Mouse (Mus musculus) intestine, embryonic 16.5 days (tissue): ENCODE measurements around the gene Msrb1. TPM values are rescaled to one million over a fixed set of nuclear protein-coding genes. Genes with fewer than 3 reads are reported as not detected.

Source experiments
- ATAC-seq: fragments of 200-750 bp; cut with Nextera tagmentation; 2 replicates; pipeline ENCODE4 v1.8.0; 2017; ENCODE audit warnings: moderate TSS enrichment, moderate library complexity
- H3K27ac ChIP-seq: fragments of 300-500 bp; sonication (generic); 2 replicates; pipeline ENCODE4 v1.5.1; 2014; ENCODE audit warnings: mild to moderate bottlenecking, low read length
- H3K27me3 ChIP-seq: fragments of 300-500 bp; sonication (generic); replicated peaks from 2 replicates; pipeline ENCODE4 v1.6.1; 2014; ENCODE audit warnings: low read length, control low read depth, mixed read lengths; ENCODE audit not compliant: control insufficient read depth, insufficient read depth
- H3K36me3 ChIP-seq: fragments of 300-500 bp; sonication (generic); 2 replicates; pipeline ENCODE4 v1.6.1; 2014; ENCODE audit warnings: low read length, control low read depth; ENCODE audit not compliant: control insufficient read depth, insufficient read depth
- H3K4me1 ChIP-seq: fragments of 300-500 bp; sonication (generic); 2 replicates; pipeline ENCODE4 v1.6.1; 2014; ENCODE audit warnings: low read length, control low read depth, mixed read lengths; ENCODE audit not compliant: control insufficient read depth, insufficient read depth
- H3K4me2 ChIP-seq: fragments of 300-500 bp; sonication (generic); 2 replicates; pipeline ENCODE4 v1.6.1; 2014; ENCODE audit warnings: low read depth, low read length, control low read depth
- H3K4me3 ChIP-seq: fragments of 300-500 bp; sonication (generic); 2 replicates; pipeline ENCODE4 v1.5.1; 2014; ENCODE audit warnings: mild to moderate bottlenecking, low read length
- H3K9ac ChIP-seq: fragments of 300-500 bp; sonication (generic); 2 replicates; pipeline ENCODE4 v1.6.1; 2014; ENCODE audit warnings: low read depth, low read length
- H3K9me3 ChIP-seq: fragments of 300-500 bp; sonication (generic); 2 replicates; pipeline ENCODE4 v1.6.1; 2016; ENCODE audit warnings: low read length, control low read depth; ENCODE audit not compliant: control insufficient read depth
- WGBS: fragments of 180-500 bp; shearing (Covaris S2); extraction: QIAGEN DNeasy Blood & Tissue Kit; methylation state at CpG from one replicate; pipeline ENCODE4 v1.1.7; 2014; 5-methylcytosine and 5-hydroxymethylcytosine counted together
- polyA plus RNA-seq: library from polyadenylated mRNA; unstranded; fragments of >200 nt; fragmentation: Nextera tagmentation; extraction: Ambion mirVana; gene quantifications from 2 replicates; pipeline ENCODE4 v1.2.1, GENCODE M21; 2015

The Msrb1 gene
- polyA plus RNA-seq, 1 experiment from 2014 or later: 28.8 TPM

- Histone ChIP-seq H3K27me3 (no peaks in the 10 kb centered on the region), H3K9me3 (no peaks in the 10 kb centered on the region), H3K4me1 (peaks cover 18% of the 10 kb centered on the region), H3K27ac (no peak overlapping the region), H3K36me3 (no peaks in the 10 kb centered on the region), H3K4me3 (peak overlapping the region; percentile 71), H3K4me2 (peak overlapping the region; percentile 91), H3K9ac (peak overlapping the region; percentile 81)
- no peak for ATAC-seq
- WGBS: 29% methylated on average over 8 of the region's 8 CpGs
These were observed 831 bp downstream of the Msrb1 start for GRCm38 (mm10) chr17:24737135-24737810.

DNA sequence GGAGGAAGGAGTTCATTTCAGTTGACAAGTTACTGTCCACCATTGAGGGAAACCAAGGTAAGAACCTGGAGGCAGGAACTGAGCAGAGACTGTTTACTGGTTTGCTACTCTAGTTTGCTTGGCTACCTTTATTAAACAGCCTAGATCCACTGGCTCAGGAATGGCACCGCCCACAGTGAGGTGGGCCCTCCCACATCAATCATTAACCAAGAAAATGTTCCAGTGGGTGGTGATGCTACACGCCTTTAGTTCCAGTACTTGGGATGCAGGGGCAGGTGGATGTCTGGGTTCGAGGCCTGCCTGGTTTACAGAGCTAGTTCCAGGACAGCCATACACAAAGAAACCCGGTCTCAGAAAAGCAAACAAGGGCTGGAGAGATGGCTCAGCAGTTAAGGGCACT is 1.8 kb downstream of the Msrb1 start:
- H3K4me3 ChIP-seq: no peak overlapping the region; the same call in 1 of the 2 replicates
- no peaks in the 10 kb centered on the region for H3K36me3 ChIP-seq
- no peak overlapping the region for H3K27ac ChIP-seq
- H3K9ac ChIP-seq: no peak overlapping the region
- no peaks in the 10 kb centered on the region for H3K27me3 ChIP-seq
- no peaks in the 10 kb centered on the region for H3K9me3 ChIP-seq
- ATAC-seq: no peak
- peaks cover 18% of the 10 kb centered on the region for H3K4me1 ChIP-seq
- WGBS: 73% methylated on average over 4 of the region's 4 CpGs
- no peak overlapping the region for H3K4me2 ChIP-seq

DNA sequence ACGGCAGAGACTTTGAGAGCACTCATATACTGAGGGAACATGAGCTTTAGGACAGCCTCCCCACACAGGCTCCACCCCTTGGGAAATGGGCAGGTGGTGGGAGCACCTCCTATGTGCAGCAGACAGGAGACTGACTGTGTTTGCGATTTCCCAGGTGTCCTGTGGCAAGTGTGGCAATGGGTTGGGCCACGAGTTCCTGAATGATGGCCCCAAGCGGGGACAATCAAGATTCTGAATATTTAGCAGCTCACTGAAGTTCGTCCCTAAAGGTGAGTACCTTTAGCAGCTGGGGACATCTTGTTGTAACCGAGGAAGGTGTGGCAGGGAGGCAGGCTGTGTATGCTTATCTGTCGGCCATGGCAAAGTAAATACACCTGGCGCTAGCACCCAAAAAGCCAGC is 3.5 kb downstream of the Msrb1 start:
- 0 out of 2 replicates have a peak overlapping the region, but pooled peaks have one; percentile 8 for H3K27ac ChIP-seq
- WGBS: 64% methylated on average over 8 of the region's 8 CpGs
- H3K9me3 ChIP-seq: no peaks in the 10 kb centered on the region
- H3K4me2 ChIP-seq: no peak overlapping the region
- H3K4me1 ChIP-seq: peaks cover 18% of the 10 kb centered on the region
- H3K27me3 ChIP-seq: no peaks in the 10 kb centered on the region
- no peaks in the 10 kb centered on the region for H3K36me3 ChIP-seq
- no peak overlapping the region for H3K4me3 ChIP-seq
- no peak for ATAC-seq
- H3K9ac ChIP-seq: no peak overlapping the region

DNA sequence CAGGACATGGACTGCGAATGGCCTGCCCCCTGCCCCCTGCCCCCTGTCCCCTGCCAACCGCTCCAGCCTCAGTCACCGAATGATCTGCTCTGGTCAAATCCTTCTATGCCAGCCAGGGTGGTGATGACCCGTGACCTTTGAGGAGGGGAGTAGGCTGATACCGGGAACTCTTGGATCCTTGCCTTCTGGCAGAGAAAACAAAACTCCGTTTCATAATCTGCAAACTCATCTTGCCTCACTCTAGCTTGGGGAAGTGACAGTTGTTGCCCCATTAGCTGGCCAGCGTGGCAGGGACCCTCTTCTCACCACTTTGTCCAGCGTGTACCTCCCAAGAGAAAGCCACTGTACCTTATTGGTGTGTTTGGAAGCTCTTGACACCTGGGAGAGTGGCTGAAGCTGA is 5.9 kb downstream of the Msrb1 start:
- no peak overlapping the region for H3K4me2 ChIP-seq
- H3K27ac ChIP-seq: no peak overlapping the region
- H3K36me3 ChIP-seq: no peaks in the 10 kb centered on the region
- no peaks in the 10 kb centered on the region for H3K27me3 ChIP-seq
- H3K4me3 ChIP-seq: no peak overlapping the region
- H3K4me1 ChIP-seq: peaks cover 14% of the 10 kb centered on the region
- H3K9me3 ChIP-seq: no peaks in the 10 kb centered on the region
- no peak for ATAC-seq
- WGBS: 81% methylated on average over 8 of the region's 8 CpGs
- H3K9ac ChIP-seq: no peak overlapping the region

GRCm38 (mm10) chr17:24743896-24744295 is 7.5 kb downstream of the Msrb1 start:
- ATAC-seq: no peak
- Histone ChIP-seq H3K36me3 (no peaks in the 10 kb centered on the region), H3K9me3 (no peaks in the 10 kb centered on the region), H3K27ac (no peak overlapping the region), H3K4me1 (peaks cover 6% of the 10 kb centered on the region; the same call in 1 of the 2 replicates), H3K27me3 (no peaks in the 10 kb centered on the region), H3K9ac (no peak overlapping the region), H3K4me3 (no peak overlapping the region), H3K4me2 (no peak overlapping the region)
- WGBS: 76% methylated on average over 5 of the region's 5 CpGs

DNA sequence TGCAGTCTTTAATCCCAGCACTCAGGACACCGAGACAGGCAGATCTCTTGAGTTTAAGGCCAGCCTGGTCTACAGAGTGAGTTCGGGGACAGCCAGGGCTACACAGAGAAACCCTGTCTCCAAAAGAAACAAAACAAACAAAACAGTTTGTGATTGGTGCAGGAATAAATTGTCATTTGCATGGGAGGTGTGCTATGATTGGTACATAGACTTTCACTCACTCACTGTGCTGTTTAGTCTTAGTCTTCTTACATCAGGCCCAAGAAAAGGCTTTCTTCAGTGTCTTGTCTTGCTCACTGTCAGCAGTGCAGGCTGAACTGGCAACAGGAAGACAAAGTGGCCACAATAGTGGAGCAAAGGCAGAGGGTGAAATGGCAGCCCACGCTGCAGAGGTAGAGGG is 7.9 kb downstream of the Msrb1 start:
- no peaks in the 10 kb centered on the region for H3K36me3 ChIP-seq
- 77% methylated on average over 3 of the region's 3 CpGs for WGBS

GRCm38 (mm10) chr17:24745526-24746497 is 9.4 kb downstream of the Msrb1 start:
- 22% methylated on average over 7 of the region's 7 CpGs for WGBS
- ATAC-seq: peak; percentile 73
- Histone ChIP-seq H3K27me3 (peaks cover 9% of the 10 kb centered on the region; the same call in 1 of the 2 replicates), H3K27ac (no peak overlapping the region), H3K9me3 (no peaks in the 10 kb centered on the region), H3K4me1 (peaks cover 6% of the 10 kb centered on the region; the same call in 1 of the 2 replicates), H3K4me3 (no peak overlapping the region), H3K9ac (no peak overlapping the region), H3K36me3 (no peaks in the 10 kb centered on the region), H3K4me2 (no peak overlapping the region)

More for the DNA sequence above, 7.9 kb downstream of the Msrb1 start:
- peaks cover 6% of the 10 kb centered on the region; the same call in 1 of the 2 replicates for H3K4me1 ChIP-seq
- ATAC-seq: no peak
- H3K4me3 ChIP-seq: no peak overlapping the region
- H3K27me3 ChIP-seq: no peaks in the 10 kb centered on the region
- no peak overlapping the region for H3K9ac ChIP-seq
- no peaks in the 10 kb centered on the region for H3K9me3 ChIP-seq
- H3K4me2 ChIP-seq: no peak overlapping the region
- H3K27ac ChIP-seq: no peak overlapping the region

GRCm38 (mm10) chr17:24746986-24747385 is 10.5 kb downstream of the Msrb1 start:
- Histone ChIP-seq H3K27me3 (peaks cover 18% of the 10 kb centered on the region), H3K4me3 (no peak overlapping the region), H3K4me2 (no peak overlapping the region), H3K9ac (no peak overlapping the region), H3K9me3 (no peaks in the 10 kb centered on the region), H3K27ac (no peak overlapping the region), H3K36me3 (no peaks in the 10 kb centered on the region), H3K4me1 (peaks cover 6% of the 10 kb centered on the region; the same call in 1 of the 2 replicates)
- WGBS: 43% methylated on average over 4 of the region's 4 CpGs
- no peak for ATAC-seq

DNA sequence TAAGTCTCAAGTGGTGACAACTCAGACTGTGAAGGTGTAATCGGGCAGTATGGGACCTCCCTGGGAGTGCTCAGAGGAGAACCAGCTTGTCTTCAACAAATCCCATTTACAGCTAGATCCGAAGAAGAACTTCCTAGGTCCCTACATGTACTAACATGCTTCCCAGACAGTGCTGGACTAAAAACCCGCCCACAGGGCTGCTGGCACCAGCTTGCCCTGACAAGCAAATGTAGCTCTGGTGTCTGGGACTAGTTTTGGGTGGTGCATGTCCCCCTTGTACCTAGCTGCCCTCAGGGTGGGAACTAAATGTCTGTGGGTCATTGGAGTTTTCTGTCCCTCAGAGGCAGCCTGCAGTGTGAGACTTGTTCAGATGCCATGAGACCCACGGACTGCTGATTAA is 15.1 kb downstream of the Msrb1 start:
- H3K4me2 ChIP-seq: no peak overlapping the region
- H3K27me3 ChIP-seq: peaks cover 49% of the 10 kb centered on the region
- H3K27ac ChIP-seq: no peak overlapping the region
- no peak overlapping the region for H3K9ac ChIP-seq
- no peak for ATAC-seq
- H3K4me3 ChIP-seq: no peak overlapping the region
- no peaks in the 10 kb centered on the region for H3K9me3 ChIP-seq
- peaks cover 16% of the 10 kb centered on the region; the same call in 1 of the 2 replicates for H3K4me1 ChIP-seq
- H3K36me3 ChIP-seq: no peaks in the 10 kb centered on the region
- 20% methylated on average over 4 of the region's 4 CpGs for WGBS
